Mouse (Mus musculus) kidney, adult 2 months (tissue): ENCODE measurements around the gene Calcrl.

Experiments used
- CTCF ChIP-seq: fragments of 200-500 bp; conservative IDR thresholded peaks from 2 replicates; pipeline ENCODE4 v1.5.1; 2011; ENCODE audit warnings: low read depth, mild to moderate bottlenecking, control low read depth, low read length, moderate library complexity, mixed read lengths; ENCODE audit not compliant: insufficient read depth, insufficient read length
- POLR2A ChIP-seq: fragments of 200-500 bp; IDR thresholded peaks from one replicate; pipeline ENCODE4 v1.6.1; 2011; ENCODE audit warnings: low read depth, low read length, control low read depth

GRCm38 (mm10) chr2:84389075-84389474, 36.1 kb downstream of the Calcrl start:
- TF ChIP-seq CTCF: no peak
- TF ChIP-seq POLR2A: no peak
